In the genomic region with DNA sequence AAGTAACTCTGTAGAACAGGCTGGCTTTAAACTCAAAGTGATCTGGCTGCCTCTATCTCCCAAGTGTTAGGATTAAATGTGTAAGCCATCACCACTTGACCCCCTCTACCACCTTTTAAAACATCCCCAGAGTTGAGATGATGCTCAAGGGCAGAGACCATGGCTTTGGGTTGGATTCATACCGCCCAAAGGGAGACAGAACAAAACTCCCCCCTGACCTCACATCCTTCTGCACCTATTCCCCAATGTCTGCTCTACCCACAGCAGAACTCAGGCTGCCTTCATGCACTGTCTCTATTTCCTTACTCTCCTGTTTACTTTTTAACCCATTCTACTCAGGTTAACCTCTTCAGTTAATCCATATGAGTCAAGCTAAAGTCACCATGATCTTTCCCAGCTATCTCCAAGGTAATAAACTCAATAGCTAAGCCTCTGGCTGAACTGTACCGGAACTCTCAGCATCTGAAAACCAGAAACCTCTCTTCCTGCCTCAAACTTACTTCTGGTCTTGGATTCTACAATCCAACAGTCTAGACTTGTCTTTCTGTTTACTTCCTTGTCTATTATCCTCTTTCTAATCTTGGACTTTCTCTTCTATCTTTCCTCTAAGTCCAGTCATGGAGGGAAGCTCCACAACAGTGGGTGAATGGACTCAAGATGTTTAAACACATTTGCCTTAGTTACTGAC, we compare ENCODE assay signal across 7 mouse cellular contexts. TPM values are rescaled to one million over a fixed set of nuclear protein-coding genes. Genes with fewer than 3 reads are reported as not detected.
DNase-seq lines count a peak whose midpoint lies in the region; ATAC-seq and TF ChIP-seq lines count a peak whose summit lies in the region.

No protein-coding gene starts in this region.

- H3K4me3 ChIP-seq in thymus, adult 2 months (ENCODE audit: control insufficient read depth, insufficient read depth, low read length): peak overlapping the region; percentile 13
- H3K4me3 ChIP-seq in forebrain, embryonic 14.5 days (ENCODE audit: low read depth, low read length): peak overlapping the region; percentile 98; the same call in 1 of the 2 replicates
- H3K4me3 ChIP-seq in liver, embryonic 14.5 days (ENCODE audit: insufficient read depth in 1 of 2, low read depth in 2 of 2, low read length in 2 of 2): peak overlapping the region in 1 of 2 experiments; percentile 100; a peak in 2 of 4 replicates

- peak overlapping the region; percentile 85 for H3K4me2 ChIP-seq in forebrain, embryonic 14.5 days (ENCODE audit: low read length)
- peak overlapping the region; percentile 99 for H3K4me2 ChIP-seq in liver, embryonic 14.5 days (ENCODE audit: low read depth)

- no peak for TF ChIP-seq POLR2A in thymus, adult 2 months (IDR thresholded peaks at IDR 0.05; ENCODE audit: control insufficient read depth, extremely low read depth, insufficient read depth, low read length, poor library complexity)

- peaks cover 15% of the 10 kb centered on the region for H3K4me1 ChIP-seq in thymus, adult 2 months (replicated peaks; ENCODE audit: control insufficient read depth, insufficient read depth, low read length)
- peaks cover 22% of the 10 kb centered on the region for H3K4me1 ChIP-seq in forebrain, embryonic 14.5 days (ENCODE audit: control insufficient read depth, insufficient read depth, low read length)
- peaks cover 20 to 21% of the 10 kb centered on the region in 2 experiments for H3K4me1 ChIP-seq in liver, embryonic 14.5 days (replicated peaks; ENCODE audit: control insufficient read depth in 2 of 2, insufficient read depth in 2 of 2, low read length in 1 of 2)

- H3K36me3 ChIP-seq in thymus, adult 2 months (ENCODE audit: control insufficient read depth, insufficient read depth, low read length): peaks cover 5% of the 10 kb centered on the region; the same call in 1 of the 2 replicates
- no peaks in the 10 kb centered on the region for H3K36me3 ChIP-seq in forebrain, embryonic 14.5 days (ENCODE audit: control insufficient read depth, insufficient read depth, low read length)
- peaks cover 9% of the 10 kb centered on the region; the same call in 1 of the 2 replicates for H3K36me3 ChIP-seq in liver, embryonic 14.5 days (replicated peaks; ENCODE audit: control insufficient read depth, insufficient read depth, low read depth)

- H3K9ac ChIP-seq in forebrain, embryonic 14.5 days (ENCODE audit: low read length): peak overlapping the region; percentile 100
- H3K9ac ChIP-seq in liver, embryonic 14.5 days (replicated peaks): peak overlapping the region; percentile 77

- H3K9me3 ChIP-seq in forebrain, embryonic 14.5 days (replicated peaks; ENCODE audit: control insufficient read depth, low read length): no peaks in the 10 kb centered on the region
- H3K9me3 ChIP-seq in liver, embryonic 14.5 days (ENCODE audit: control insufficient read depth, low read length): no peaks in the 10 kb centered on the region

- ATAC-seq in forebrain, embryonic 14.5 days: no peak
- no peak for ATAC-seq in liver, embryonic 14.5 days (ENCODE audit: insufficient read depth)

- peak; percentile 35 for DNase-seq in thymus, adult 2 months
- DNase-seq in thymus, postnatal 36 days: no peak
- no peak for DNase-seq in forebrain, embryonic 14.5 days (ENCODE audit: low spot score)
- no peak for DNase-seq in liver, embryonic 14.5 days (ENCODE audit: low read depth in 3 of 3, low spot score in 3 of 3)
- DNase-seq in right cerebral cortex, postnatal 14 days: no peak
- no peak for DNase-seq in spleen, adult 18-20 months
- DNase-seq in c-Kit-positive CD71-positive TER-119-positive erythroid progenitor cells, embryonic 14.5 days (ENCODE audit: low spot score): no peak

- peak overlapping the region; percentile 98 for H3K27ac ChIP-seq in thymus, adult 2 months (ENCODE audit: control insufficient read depth, insufficient read depth, low read length)
- no peak overlapping the region for H3K27ac ChIP-seq in forebrain, embryonic 14.5 days (ENCODE audit: low read depth, low read length)
- no peak overlapping the region for H3K27ac ChIP-seq in liver, embryonic 14.5 days

- no peaks in the 10 kb centered on the region for H3K27me3 ChIP-seq in thymus, adult 2 months (ENCODE audit: control insufficient read depth, insufficient read depth, low read length)
- H3K27me3 ChIP-seq in forebrain, embryonic 14.5 days (replicated peaks; ENCODE audit: control insufficient read depth, insufficient read depth, low read length): no peaks in the 10 kb centered on the region
- no peaks in the 10 kb centered on the region for H3K27me3 ChIP-seq in liver, embryonic 14.5 days (ENCODE audit: control insufficient read depth, insufficient read depth, low read length)

- TF ChIP-seq CTCF in thymus, adult 2 months (IDR thresholded peaks at IDR 0.05; ENCODE audit: borderline replicate concordance, control insufficient read depth, extremely low read depth, insufficient read depth, low read length, poor library complexity): no peak
- TF ChIP-seq CTCF in liver, embryonic 14.5 days (IDR thresholded peaks at IDR 0.05; ENCODE audit: low read depth): no peak

- 7% methylated on average over 2 of the region's 2 CpGs for WGBS in thymus, adult 2 months
- 89% methylated on average over 2 of the region's 2 CpGs for WGBS in forebrain, embryonic 14.5 days
- WGBS in liver, embryonic 14.5 days (ENCODE audit: insufficient replicate concordance): 71% methylated on average over 2 of the region's 2 CpGs

- no peak for TF ChIP-seq EP300 in liver, embryonic 14.5 days (IDR thresholded peaks at IDR 0.05; ENCODE audit: low read depth)

RNA-seq across cellular contexts. Expression of a gene that starts 1.5 kb away (rescaled TPM):
- 67.0 and 89.4 TPM in 2 replicates for polyA plus RNA-seq in thymus, adult 2 months (2012; rRNA removed)
- 100 and 108 TPM in 2 replicates for polyA plus RNA-seq in forebrain, embryonic 14.5 days (2014; fragmentation: Nextera tagmentation; extraction: Ambion mirVana)
- polyA plus RNA-seq in liver, embryonic 14.5 days (2012; rRNA removed): 11.6 and 21.1 TPM in 2 replicates
- polyA plus RNA-seq in liver, embryonic 14.5 days (2014; fragmentation: Nextera tagmentation; extraction: Ambion mirVana): 40.9 and 49.2 TPM in 2 replicates

RNA-seq across cellular contexts. Expression of a gene that starts 2.3 kb away (rescaled TPM):
- 0.52 and 1.00 TPM in 2 replicates for polyA plus RNA-seq in thymus, adult 2 months (2012; rRNA removed)
- polyA plus RNA-seq in forebrain, embryonic 14.5 days (2014; fragmentation: Nextera tagmentation; extraction: Ambion mirVana): 0.72 and 1.8 TPM in 2 replicates
- polyA plus RNA-seq in liver, embryonic 14.5 days (2012; rRNA removed): not detected in 2 replicates
- 0.23 and 0.27 TPM in 2 replicates for polyA plus RNA-seq in liver, embryonic 14.5 days (2014; fragmentation: Nextera tagmentation; extraction: Ambion mirVana)

RNA-seq across cellular contexts. Expression of a gene that starts 29.9 kb away (rescaled TPM):
- 125 and 128 TPM in 2 replicates for polyA plus RNA-seq in thymus, adult 2 months (2012; rRNA removed)
- polyA plus RNA-seq in forebrain, embryonic 14.5 days (2014; fragmentation: Nextera tagmentation; extraction: Ambion mirVana): 14.9 and 21.7 TPM in 2 replicates
- 4.5 and 5.4 TPM in 2 replicates for polyA plus RNA-seq in liver, embryonic 14.5 days (2012; rRNA removed)
- polyA plus RNA-seq in liver, embryonic 14.5 days (2014; fragmentation: Nextera tagmentation; extraction: Ambion mirVana): 4.9 and 6.1 TPM in 2 replicates

RNA-seq across cellular contexts. Expression of a gene that starts 51.2 kb away (rescaled TPM):
- 408 and 419 TPM in 2 replicates for polyA plus RNA-seq in thymus, adult 2 months (2012; rRNA removed)
- 6.0 and 8.4 TPM in 2 replicates for polyA plus RNA-seq in forebrain, embryonic 14.5 days (2014; fragmentation: Nextera tagmentation; extraction: Ambion mirVana)
- polyA plus RNA-seq in liver, embryonic 14.5 days (2012; rRNA removed): 1.3 and 1.4 TPM in 2 replicates
- 0.24 and 0.33 TPM in 2 replicates for polyA plus RNA-seq in liver, embryonic 14.5 days (2014; fragmentation: Nextera tagmentation; extraction: Ambion mirVana)
